Comparison of ENCODE assay signal across 18 mouse cellular contexts in genomic region chr16:43534103-43534502, GRCm38 (mm10).
DNase-seq lines count a peak whose midpoint lies in the region; ATAC-seq and TF ChIP-seq lines count a peak whose summit lies in the region.
"Had no signal": no experiment of that assay in that cellular context is flagged by ENCODE, and none has a peak within 500 bp of the region (broad histone marks: within the 10 kb centered on the region; RNA-seq: fewer than 3 reads in every experiment).

No protein-coding gene starts in this region.

- H3K27ac ChIP-seq in gastrocnemius, adult 2 months, result peak overlapping the region; percentile 66
- no peak overlapping the region for H3K27ac ChIP-seq in liver, adult 2 months (replicated peaks; ENCODE audit: insufficient read depth, low read depth, low read length)
- no peak overlapping the region for H3K27ac ChIP-seq in liver, embryonic 11.5 days (ENCODE audit: low read depth, low read length)
- peak overlapping the region; percentile 62; the same call in 1 of the 2 replicates for H3K27ac ChIP-seq in forebrain, postnatal 0 days (ENCODE audit: low read depth, low read length)
- H3K27ac ChIP-seq: stomach, postnatal 0 days had no signal

- no peaks in the 10 kb centered on the region for H3K27me3 ChIP-seq in liver, adult 2 months (ENCODE audit: control insufficient read depth, insufficient read depth, low read length)
- no peaks in the 10 kb centered on the region for H3K27me3 ChIP-seq in liver, embryonic 11.5 days (replicated peaks; ENCODE audit: control insufficient read depth, insufficient read depth, low read length)
- H3K27me3 ChIP-seq in forebrain, postnatal 0 days (ENCODE audit: insufficient read depth, low read length), result no peaks in the 10 kb centered on the region
- H3K27me3 ChIP-seq: heart, embryonic 12.5 days had no signal

- no peak for ATAC-seq in liver, embryonic 11.5 days (replicated peaks; ENCODE audit: low FRiP score)
- peak; percentile 80 for ATAC-seq in forebrain, postnatal 0 days
- ATAC-seq: hindbrain, embryonic 16.5 days had no signal

- intact Hi-C loops in gastrocnemius, adult 2 months (cut with DNase I), result no loop called here

- H3K36me3 ChIP-seq in liver, adult 2 months (ENCODE audit: control insufficient read depth, insufficient read depth, low read length), result no peaks in the 10 kb centered on the region
- H3K36me3 ChIP-seq in liver, embryonic 11.5 days (ENCODE audit: control insufficient read depth, insufficient read depth, low read length), result no peaks in the 10 kb centered on the region
- H3K36me3 ChIP-seq in forebrain, postnatal 0 days (ENCODE audit: insufficient read depth), result no peaks in the 10 kb centered on the region
- H3K36me3 ChIP-seq: heart, embryonic 12.5 days had no signal

- H3K79me2 ChIP-seq in liver, adult 2 months (ENCODE audit: control insufficient read depth, insufficient read depth, low read length), result peaks cover 30% of the 10 kb centered on the region

- DNase-seq in gastrocnemius, adult 2 months, result no peak
- no peak for DNase-seq in gastrocnemius, postnatal 4 days (ENCODE audit: low spot score in 2 of 2)
- peak; percentile 44 for DNase-seq in liver, adult 2 months (ENCODE audit: extremely low read depth, low read depth, low spot score)
- DNase-seq in liver, embryonic 11.5 days (ENCODE audit: low spot score), result no peak
- DNase-seq in brain, embryonic 14.5 days (ENCODE audit: low read depth), result peak; percentile 92
- DNase-seq in forebrain, postnatal 0 days, result peak; percentile 62
- no peak for DNase-seq in right cerebral cortex, postnatal 14 days
- DNase-seq in ovary, postnatal 36 days (ENCODE audit: low spot score), result no peak
- DNase-seq: heart, postnatal 14 days; kidney, adult 11 months; liver; lung, adult 18-20 months; lung, postnatal 36 days; thymus, postnatal 14 days had no signal

- TF ChIP-seq POLR2A in liver, adult 2 months (IDR thresholded peaks at IDR 0.05; ENCODE audit: extremely low read depth, insufficient read depth, low read length), result no peak
- no peak for TF ChIP-seq POLR2A in brain, embryonic 14.5 days (IDR thresholded peaks at IDR 0.05; ENCODE audit: borderline replicate concordance, extremely low read depth, insufficient read depth, insufficient read length, poor library complexity, severe bottlenecking)

- no peaks in the 10 kb centered on the region for H3K9me3 ChIP-seq in liver, embryonic 11.5 days (ENCODE audit: control insufficient read depth, low read length)
- no peaks in the 10 kb centered on the region for H3K9me3 ChIP-seq in forebrain, postnatal 0 days (ENCODE audit: low read length)
- H3K9me3 ChIP-seq: heart, embryonic 12.5 days had no signal

- no peak overlapping the region for H3K4me2 ChIP-seq in liver, embryonic 11.5 days
- 0 out of 2 replicates have a peak overlapping the region, but pooled peaks have one; percentile 13 for H3K4me2 ChIP-seq in forebrain, postnatal 0 days (ENCODE audit: low read depth)
- H3K4me2 ChIP-seq: heart, embryonic 12.5 days had no signal

- no peak overlapping the region for H3K9ac ChIP-seq in liver, adult 2 months (ENCODE audit: low read depth, low read length)
- H3K9ac ChIP-seq in liver, embryonic 11.5 days (ENCODE audit: low read depth, low read length), result no peak overlapping the region
- H3K9ac ChIP-seq in forebrain, postnatal 0 days, result no peak overlapping the region
- H3K9ac ChIP-seq: heart, embryonic 12.5 days had no signal

- H3K4me3 ChIP-seq in gastrocnemius, adult 2 months, result no peak overlapping the region
- no peak overlapping the region for H3K4me3 ChIP-seq in liver, adult 2 months (ENCODE audit: insufficient read depth, low read depth, low read length)
- H3K4me3 ChIP-seq in liver, embryonic 11.5 days (ENCODE audit: low read depth, low read length), result no peak overlapping the region
- no peak overlapping the region for H3K4me3 ChIP-seq in forebrain, postnatal 0 days (ENCODE audit: low read depth, low read length)
- H3K4me3 ChIP-seq: heart, embryonic 12.5 days; myocyte had no signal

- peaks cover 36% of the 10 kb centered on the region for H3K4me1 ChIP-seq in liver, adult 2 months (ENCODE audit: control insufficient read depth, insufficient read depth, low read length)
- no peaks in the 10 kb centered on the region for H3K4me1 ChIP-seq in liver, embryonic 11.5 days (replicated peaks; ENCODE audit: control insufficient read depth, insufficient read depth, low read length)
- peaks cover 18% of the 10 kb centered on the region for H3K4me1 ChIP-seq in forebrain, postnatal 0 days (ENCODE audit: insufficient read depth)

- 38% methylated on average over 3 of the region's 3 CpGs for WGBS in liver, adult 2 months
- WGBS in liver, embryonic 11.5 days, result 82% methylated on average over 3 of the region's 3 CpGs
- WGBS in forebrain, postnatal 0 days, result 29% methylated on average over 3 of the region's 3 CpGs

- TF ChIP-seq CTCF in gastrocnemius, adult 2 months (IDR thresholded peaks at IDR 0.05), result no peak
- no peak for TF ChIP-seq CTCF in liver, adult 2 months (IDR thresholded peaks at IDR 0.05; ENCODE audit: low read depth, low read length)
- TF ChIP-seq CTCF in brain, embryonic 14.5 days (IDR thresholded peaks at IDR 0.05; ENCODE audit: borderline replicate concordance, extremely low read depth, insufficient read depth, insufficient read length), result no peak
- no peak for TF ChIP-seq CTCF in forebrain, postnatal 0 days (IDR thresholded peaks at IDR 0.05; ENCODE audit: low read depth)

Comparison
In these comparisons a context has a peak if more than half of its experiments do, and no peak if none do; other contexts are left out.
1. DNase-seq: peak in liver, adult 2 months (single experiment), brain, embryonic 14.5 days (single experiment) and forebrain, postnatal 0 days (single experiment); none in gastrocnemius, adult 2 months (single experiment), gastrocnemius, postnatal 4 days (0 of 2), liver, embryonic 11.5 days (single experiment), right cerebral cortex, postnatal 14 days (single experiment) and ovary, postnatal 36 days (single experiment).
2. H3K27ac ChIP-seq: peak in gastrocnemius, adult 2 months (single experiment) and forebrain, postnatal 0 days (single experiment); none in liver, adult 2 months (single experiment) and liver, embryonic 11.5 days (single experiment).